Mouse (Mus musculus): ENCODE measurements around the gene Gm29094.
"Not testable (repeated sequence)": the region's sequence is repeated elsewhere in the genome, so short reads cannot be mapped to it uniquely, and the experiment has no call there.

DNA sequence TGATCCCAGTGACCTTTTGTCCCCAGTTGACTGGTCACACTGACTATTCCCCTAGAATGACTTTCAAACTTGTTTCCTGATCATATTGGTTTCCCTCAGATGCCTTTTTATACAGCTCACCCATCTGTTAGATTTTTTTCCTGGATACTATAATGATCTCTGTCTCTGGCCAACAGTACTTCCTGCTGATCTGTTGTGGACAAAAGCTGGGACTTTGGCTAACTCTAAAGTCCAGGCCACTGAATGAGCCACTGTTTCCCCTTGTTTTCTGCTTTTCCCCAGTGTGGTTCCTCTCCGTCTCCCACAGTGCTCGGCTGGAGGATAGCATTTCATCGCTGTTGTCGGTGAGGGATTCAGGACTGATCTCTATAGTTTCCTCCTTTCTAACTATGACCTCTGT is 19.0 kb downstream of the Gm29094 start:
- TF ChIP-seq POLR2A (IDR thresholded peaks at IDR 0.05; ENCODE audit: low read depth, low read length); CTCF (IDR thresholded peaks at IDR 0.05; ENCODE audit: extremely low read depth, insufficient read length, insufficient replicate concordance, low read depth, low read length): not testable (repeated sequence)

Data from small intestine, adult 2 months (tissue).